Mouse (Mus musculus) kidney, adult 2 months (tissue): ENCODE results near the gene Akr1b3.

ENCODE experiments used
- CTCF ChIP-seq: fragments of 200-500 bp; conservative IDR thresholded peaks from 2 replicates; pipeline ENCODE4 v1.5.1; 2011; ENCODE audit warnings: low read depth, mild to moderate bottlenecking, control low read depth, low read length, moderate library complexity, mixed read lengths; ENCODE audit not compliant: insufficient read depth, insufficient read length
- POLR2A ChIP-seq: fragments of 200-500 bp; IDR thresholded peaks from one replicate; pipeline ENCODE4 v1.6.1; 2011; ENCODE audit warnings: low read depth, low read length, control low read depth

GRCm38 (mm10) chr6:34272462-34272861, 44.8 kb downstream of the Akr1b3 start:
- TF ChIP-seq CTCF: no peak
- TF ChIP-seq POLR2A: no peak
